Mouse (Mus musculus) embryonic stem cell, embryonic (primary cell): ENCODE data around the gene Gdpgp1.

Experiments
- CTCF ChIA-PET, 4 experiments: fragments of 300-600 bp in 2 of 4; fragments of 350-600 bp in 2 of 4; sonication (Branson Sonifier 250); formaldehyde crosslinking; loops; one replicate each; lab custom pipeline; 2022; ENCODE audit warnings: inconsistent platforms in 2 of 4; lab: Charles Lee
- POLR2A ChIA-PET, 4 experiments: fragments of 300-600 bp in 2 of 4; fragments of 350-600 bp in 2 of 4; sonication (Branson Sonifier 250); formaldehyde crosslinking; loops; one replicate each; lab custom pipeline; 2022; ENCODE audit warnings: antibody characterized with exemption in 4 of 4, inconsistent platforms in 1 of 4; lab: Charles Lee

The Gdpgp1 gene

DNA sequence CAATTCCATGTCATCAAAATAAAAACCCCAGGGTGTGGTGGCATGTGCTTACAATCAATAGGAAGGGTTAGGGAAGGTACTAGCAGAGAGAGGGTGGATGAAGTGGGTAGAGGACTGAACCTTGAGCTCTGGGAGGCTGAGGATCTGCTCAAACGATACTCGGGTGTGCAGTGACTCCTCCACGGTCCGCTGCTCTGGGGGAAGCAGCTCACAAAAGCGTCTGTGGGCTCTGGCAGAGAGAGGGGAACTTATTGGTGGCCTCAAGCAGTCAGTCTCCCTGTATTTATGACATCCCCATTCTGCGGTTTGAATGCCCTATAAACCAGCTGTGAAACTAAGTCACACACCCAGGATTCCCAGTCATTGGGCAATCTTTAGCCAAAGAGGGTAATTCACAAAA lies 2.5 kb upstream of the Gdpgp1 start:
- ChIA-PET POLR2A (interaction anchor here in 3 of 4 experiments (0.7 to 7.0 kb wide), 14 partner anchors 9 to 86 kb away, joined by 3 to 61 read pairs (median 4); partner anchors contain the start of gene Ttll13 (in 1 of the 3)), CTCF (interaction anchor here in 2 of 4 experiments (1.2 to 1.5 kb wide), 3 partner anchors 15 to 21 kb away, joined by 3 read pairs; partner anchors contain the start of gene Ttll13 (in 1 of the 2))

DNA sequence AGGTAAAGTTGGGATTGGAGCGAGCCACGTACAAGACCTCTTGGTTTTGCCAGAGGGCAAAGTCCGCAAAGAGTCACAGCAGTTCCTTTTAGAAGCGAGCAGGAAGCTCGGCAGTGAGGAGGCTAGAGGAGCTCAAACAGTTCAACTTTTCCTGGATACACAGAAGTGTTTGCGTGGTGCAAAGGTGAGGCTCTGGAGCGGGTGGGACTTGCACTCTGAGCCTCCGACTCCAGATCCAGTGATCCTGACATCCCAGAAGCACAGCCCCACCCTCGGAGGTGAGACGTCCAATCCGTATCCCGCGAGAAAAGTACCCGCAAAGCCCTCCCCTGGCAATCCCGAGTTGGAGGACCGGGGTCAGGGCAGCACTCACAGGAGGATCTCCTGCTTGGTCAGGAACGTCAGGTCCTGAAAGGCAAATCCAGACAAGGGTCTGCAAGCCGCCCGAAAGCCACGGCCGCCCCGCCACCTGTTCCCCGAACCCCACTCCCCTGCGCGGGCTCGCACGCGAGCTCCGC lies 635 bp upstream of the Gdpgp1 start:
- POLR2A ChIA-PET, result interaction anchor here (0.6 to 7.0 kb wide), 98 partner anchors 8 to 514 kb away, joined by 3 to 61 read pairs (median 5); partner anchors contain the start of genes Ttll13 (in 4 of the 4), Idh2 (in 3 of the 4), Ngrn (in 3 of the 4) and Prc1 (in 2 of the 4)
- CTCF ChIA-PET, result interaction anchor here (0.6 to 2.0 kb wide), 20 partner anchors 14 to 714 kb away, joined by 3 to 11 read pairs (median 4); partner anchors contain the start of genes Hddc3 (in 1 of the 4), Ngrn (in 1 of the 4) and Ttll13 (in 1 of the 4)

GRCm38 (mm10) chr7:80233799-80234198 lies 1.1 kb downstream of the Gdpgp1 start:
- ChIA-PET POLR2A (interaction anchor here (0.7 to 7.0 kb wide), 46 partner anchors 8 to 321 kb away, joined by 3 to 61 read pairs (median 7); partner anchors contain the start of genes Ngrn (in 4 of the 4), Ttll13 (in 3 of the 4), Blm (in 1 of the 4) and Prc1 (in 1 of the 4)), CTCF (interaction anchor here in 3 of 4 experiments (0.6 to 2.0 kb wide), 6 partner anchors 17 to 92 kb away, joined by 3 to 8 read pairs (median 4); partner anchors contain the start of gene Rccd1 (in 1 of the 3))

- POLR2A ChIA-PET, result interaction anchor here in 3 of 4 experiments (0.7 to 3.8 kb wide), 46 partner anchors 8 to 703 kb away, joined by 3 to 15 read pairs (median 4); partner anchors contain the start of genes Ngrn (in 3 of the 3), Ttll13 (in 2 of the 3), Hddc3 (in 1 of the 3) and Rccd1 (in 1 of the 3)
- CTCF ChIA-PET, result interaction anchor here in 2 of 4 experiments (0.5 to 1.6 kb wide), 6 partner anchors 17 to 87 kb away, joined by 3 to 5 read pairs (median 3); no protein-coding TSS in a partner anchor
Measured at GRCm38 (mm10) chr7:80238542-80238941, 5.9 kb downstream of the Gdpgp1 start.

GRCm38 (mm10) chr7:80241661-80242060 lies 9.0 kb downstream of the Gdpgp1 start:
- ChIA-PET CTCF (no interaction called here), POLR2A (interaction anchor here in 3 of 4 experiments (0.6 to 2.9 kb wide), 21 partner anchors 9 to 499 kb away, joined by 3 to 35 read pairs (median 4); partner anchors contain the start of genes Cib1 (in 3 of the 3), Gdpgp1 (in 3 of the 3), Ngrn (in 2 of the 3) and Sema4b (in 1 of the 3))

GRCm38 (mm10) chr7:80244851-80245250 lies 12.2 kb downstream of the Gdpgp1 start:
- ChIA-PET CTCF (interaction anchor here in 1 of 4 experiments (1.6 kb wide), 1 partner anchor 104 kb away, joined by 6 read pairs; no protein-coding TSS in a partner anchor), POLR2A (interaction anchor here in 1 of 4 experiments (1.7 to 2.1 kb wide), 2 partner anchors 12 to 30 kb away, joined by 3 to 25 read pairs; partner anchors contain the start of genes Cib1 and Gdpgp1)

DNA sequence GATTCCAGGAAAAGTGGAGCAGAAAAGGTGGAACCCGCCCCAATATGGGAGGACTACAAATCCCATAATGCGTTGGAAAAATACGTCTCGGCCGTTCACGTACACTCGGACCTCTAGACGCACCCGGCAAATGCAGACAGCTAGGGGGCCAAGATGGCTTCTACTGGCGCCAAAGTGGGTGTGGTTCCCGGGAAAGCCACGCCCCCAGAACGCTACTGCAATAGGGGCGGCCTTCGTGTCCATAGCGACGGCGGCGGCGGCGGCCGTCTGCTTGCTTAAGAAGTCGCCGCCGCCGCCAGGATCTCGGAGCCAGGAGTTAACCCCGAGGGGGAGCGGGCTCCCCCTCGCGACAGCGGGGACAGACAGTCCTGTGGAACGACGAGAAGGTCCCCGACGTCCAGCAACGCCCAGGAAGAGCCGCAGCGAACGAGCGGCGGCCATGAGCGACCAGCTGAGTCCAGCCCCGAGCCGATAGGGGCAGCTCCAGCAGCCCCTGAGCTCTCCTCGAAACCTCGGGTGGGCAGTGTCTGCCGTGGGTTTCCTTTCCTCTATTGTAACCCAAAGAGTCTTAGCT lies 13.6 kb downstream of the Gdpgp1 start, which contains the start of gene Ttll13:
TSS of gene Ttll13 (plus strand) at position 229 of the 574 bp plus-strand sequence.
- CTCF ChIA-PET, result interaction anchor here (0.5 to 1.8 kb wide), 23 partner anchors 9 to 536 kb away, joined by 3 to 12 read pairs (median 4); partner anchors contain the start of genes Cib1 (in 1 of the 4), Gdpgp1 (in 1 of the 4), Ngrn (in 1 of the 4) and Sema4b (in 1 of the 4)
- POLR2A ChIA-PET, result interaction anchor here (0.5 to 3.1 kb wide), 60 partner anchors 9 to 754 kb away, joined by 3 to 45 read pairs (median 5); partner anchors contain the start of genes Cib1 (in 3 of the 4), Gdpgp1 (in 3 of the 4), Ngrn (in 3 of the 4) and Rccd1 (in 2 of the 4)

DNA sequence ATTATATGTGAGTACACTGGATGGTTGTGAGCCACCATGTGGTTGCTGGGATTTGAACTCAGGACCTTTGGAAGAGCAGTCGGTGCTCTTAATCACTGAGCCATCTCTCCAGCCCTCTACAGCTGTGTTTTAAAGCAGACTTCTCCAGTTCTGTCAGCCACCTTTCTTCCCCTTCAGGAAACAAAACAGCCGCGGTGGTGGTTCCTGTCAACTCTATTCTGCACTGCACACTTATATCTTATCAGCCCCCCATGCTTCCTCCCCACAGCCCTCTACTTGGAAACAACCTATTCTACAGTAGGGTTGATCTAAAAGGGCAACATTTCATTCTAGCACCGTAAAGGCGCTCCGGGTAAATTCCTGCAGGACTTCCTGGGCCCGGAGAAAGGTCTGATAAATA lies 14.2 kb downstream of the Gdpgp1 start:
- CTCF ChIA-PET, result interaction anchor here in 3 of 4 experiments (0.8 to 1.8 kb wide), 8 partner anchors 9 to 94 kb away, joined by 3 to 12 read pairs (median 4); partner anchors contain the start of gene Unc45a (in 1 of the 3)

GRCm38 (mm10) chr7:80252437-80252836 lies 19.8 kb downstream of the Gdpgp1 start:
- ChIA-PET POLR2A (interaction anchor here in 3 of 4 experiments (0.6 to 5.0 kb wide), 11 partner anchors 9 to 1053 kb away, joined by 3 to 25 read pairs (median 4); partner anchors contain the start of genes Cib1 (in 3 of the 3), Gdpgp1 (in 2 of the 3) and Ngrn (in 2 of the 3)), CTCF (interaction anchor here in 3 of 4 experiments (0.6 to 1.3 kb wide), 3 partner anchors 9 to 489 kb away, joined by 3 to 11 read pairs (median 3); partner anchors contain the start of gene Ngrn (in 1 of the 3))

More for the DNA sequence above, 14.2 kb downstream of the Gdpgp1 start:
- POLR2A ChIA-PET, result interaction anchor here (0.6 to 3.1 kb wide), 52 partner anchors 9 to 755 kb away, joined by 3 to 45 read pairs (median 6); partner anchors contain the start of genes Cib1 (in 3 of the 4), Gdpgp1 (in 3 of the 4), Ngrn (in 3 of the 4) and Rccd1 (in 2 of the 4)

DNA sequence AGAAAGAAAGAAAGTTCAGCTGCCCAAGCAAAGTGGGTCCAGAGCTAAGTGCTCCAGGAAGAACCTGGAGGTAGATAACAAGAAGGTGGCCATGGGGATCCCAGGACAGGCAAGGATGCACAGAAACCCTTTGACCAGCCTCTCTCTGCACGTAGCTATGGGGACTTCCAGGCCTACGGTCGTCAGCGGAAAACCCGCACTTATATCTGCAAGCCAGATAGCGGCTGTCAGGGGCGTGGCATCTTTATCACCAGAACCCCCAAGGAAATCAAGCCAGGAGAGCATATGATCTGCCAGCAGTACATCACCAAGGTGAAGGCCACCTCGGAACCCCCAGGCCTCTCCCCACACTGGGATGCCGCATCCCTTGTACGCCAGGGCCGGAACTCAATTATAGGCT lies 20.2 kb downstream of the Gdpgp1 start:
- ChIA-PET CTCF (interaction anchor here in 3 of 4 experiments (0.6 to 1.3 kb wide), 3 partner anchors 8 to 488 kb away, joined by 3 to 11 read pairs (median 3); partner anchors contain the start of gene Ngrn (in 1 of the 3)), POLR2A (interaction anchor here in 2 of 4 experiments (0.6 to 5.0 kb wide), 10 partner anchors 8 to 101 kb away, joined by 3 to 25 read pairs (median 4); partner anchors contain the start of genes Cib1 (in 2 of the 2), Ngrn (in 2 of the 2) and Gdpgp1 (in 1 of the 2))

DNA sequence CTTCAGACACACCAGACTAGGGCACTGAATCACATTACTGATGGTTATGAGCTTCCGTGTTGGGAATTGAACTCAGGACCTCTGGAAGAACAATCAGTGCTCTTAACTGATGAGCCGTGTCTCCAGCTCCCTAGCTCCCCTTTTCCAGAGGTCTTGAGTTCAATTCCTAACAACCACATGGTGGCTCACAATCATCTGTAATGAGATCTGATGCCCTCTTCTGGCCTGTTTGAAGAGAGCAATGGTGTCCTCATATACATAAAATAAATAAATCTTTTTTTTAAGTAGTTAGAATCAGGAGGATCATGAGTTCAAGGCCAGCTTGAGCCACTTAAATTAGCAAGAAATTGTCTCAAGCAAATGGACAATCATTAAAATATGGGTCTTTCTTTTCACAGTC lies 23.3 kb downstream of the Gdpgp1 start:
- CTCF ChIA-PET, result interaction anchor here in 3 of 4 experiments (0.6 to 2.5 kb wide), 25 partner anchors 8 to 371 kb away, joined by 3 to 12 read pairs (median 4); partner anchors contain the start of genes Ttll13 (in 2 of the 3), Blm (in 1 of the 3), Cib1 (in 1 of the 3) and Gdpgp1 (in 1 of the 3)
- POLR2A ChIA-PET, result interaction anchor here (0.6 to 7.1 kb wide), 39 partner anchors 8 to 142 kb away, joined by 3 to 30 read pairs (median 4); partner anchors contain the start of genes Ttll13 (in 4 of the 4), Cib1 (in 2 of the 4), Gdpgp1 (in 2 of the 4) and Idh2 (in 1 of the 4)

- ChIA-PET POLR2A (interaction anchor here in 3 of 4 experiments (0.8 to 7.1 kb wide), 30 partner anchors 8 to 545 kb away, joined by 3 to 30 read pairs (median 5); partner anchors contain the start of genes Cib1 (in 3 of the 3), Gdpgp1 (in 3 of the 3), Ttll13 (in 2 of the 3) and Idh2 (in 1 of the 3)), CTCF (interaction anchor here in 1 of 4 experiments (1.4 kb wide), 1 partner anchor 12 kb away, joined by 4 read pairs; the partner anchor contains the start of gene Ttll13)
Measured at GRCm38 (mm10) chr7:80257706-80258105, 25.0 kb downstream of the Gdpgp1 start.

GRCm38 (mm10) chr7:80260625-80261371 lies 28.1 kb downstream of the Gdpgp1 start, which contains the start of gene Ngrn:
Gene Ngrn, plus strand, starts transcription at chr7:80261215.
- ChIA-PET CTCF (interaction anchor here in 3 of 4 experiments (0.5 to 1.5 kb wide), 15 partner anchors 8 to 138 kb away, joined by 3 to 6 read pairs (median 4); partner anchors contain the start of genes Cib1 (in 2 of the 3), Gdpgp1 (in 2 of the 3), Hddc3 (in 1 of the 3) and Ttll13 (in 1 of the 3)), POLR2A (interaction anchor here (0.6 to 7.1 kb wide), 83 partner anchors 8 to 468 kb away, joined by 3 to 32 read pairs (median 5); partner anchors contain the start of genes Cib1 (in 4 of the 4), Gdpgp1 (in 4 of the 4), Rccd1 (in 3 of the 4) and Ttll13 (in 3 of the 4))

DNA sequence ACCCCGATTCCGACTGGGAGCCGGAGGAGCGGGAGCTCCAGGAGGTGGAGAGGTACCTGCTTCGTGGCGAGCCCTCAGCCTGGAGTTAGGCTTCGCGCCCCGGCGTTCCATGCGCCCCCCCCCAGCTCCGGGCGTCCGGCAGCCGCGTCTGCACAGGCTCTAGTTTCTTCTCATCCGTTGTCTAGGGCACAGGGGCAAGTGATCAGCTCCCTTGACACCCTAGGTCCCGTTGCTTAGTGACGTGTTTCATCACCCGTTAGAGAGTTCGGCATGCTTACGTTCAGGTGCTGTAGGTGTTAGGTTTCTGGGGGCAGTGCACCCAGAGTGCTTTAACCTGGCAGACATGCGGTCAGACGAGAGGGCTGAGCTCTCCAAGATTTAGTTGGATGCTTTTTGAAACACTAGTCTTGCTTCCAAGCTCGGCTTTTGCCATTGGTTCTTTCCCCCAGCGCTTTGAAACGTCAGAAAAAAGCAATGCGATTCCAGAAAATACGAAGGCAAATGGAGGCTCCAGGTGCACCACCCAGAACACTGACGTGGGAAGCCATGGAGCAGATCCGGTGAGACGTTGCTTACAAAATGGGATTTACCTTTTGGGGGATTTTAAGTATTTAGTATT lies 28.8 kb downstream of the Gdpgp1 start:
- ChIA-PET POLR2A (interaction anchor here (0.6 to 7.1 kb wide), 83 partner anchors 8 to 469 kb away, joined by 3 to 32 read pairs (median 5); partner anchors contain the start of genes Cib1 (in 4 of the 4), Gdpgp1 (in 4 of the 4), Rccd1 (in 3 of the 4) and Ttll13 (in 3 of the 4)), CTCF (interaction anchor here in 3 of 4 experiments (0.6 to 1.5 kb wide), 12 partner anchors 9 to 495 kb away, joined by 3 to 7 read pairs (median 4); partner anchors contain the start of genes Cib1 (in 1 of the 3), Gdpgp1 (in 1 of the 3), Hddc3 (in 1 of the 3) and Ttll13 (in 1 of the 3))
